Mouse (Mus musculus): ENCODE measurements around the gene H2-Q4. TPM values are rescaled to one million over a fixed set of nuclear protein-coding genes. Genes with fewer than 3 reads are reported as not detected.
A peak's percentile ranks its signal among the peaks of the same experiment; 100 is the strongest.
"Not testable (repeated sequence)": the region's sequence is repeated elsewhere in the genome, so short reads cannot be mapped to it uniquely, and the experiment has no call there.

H2-Q4 gene
- polyA plus RNA-seq, 1 experiment from 2014 or later: 2.7 TPM

DNA sequence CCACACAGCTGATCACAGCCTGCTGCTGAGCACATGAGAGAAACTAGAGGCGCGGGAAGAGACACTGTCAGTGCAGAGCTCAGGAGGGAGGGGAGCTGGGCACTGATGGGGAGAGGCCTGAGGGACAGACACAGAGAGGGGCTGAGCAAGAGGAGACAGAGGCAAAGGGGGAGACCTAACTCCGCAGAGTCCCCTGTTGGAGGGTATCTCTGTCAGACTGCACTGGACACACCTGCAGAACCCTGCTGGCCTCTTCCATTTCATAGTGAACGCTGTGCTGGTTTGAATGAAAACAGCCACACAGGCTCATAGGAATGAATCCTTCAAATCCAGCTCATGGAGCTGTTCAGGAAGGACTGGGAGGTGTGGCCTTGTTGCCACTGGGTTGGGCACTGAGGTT lies 41.9 kb downstream of the H2-Q4 start:
- H3K4me2 ChIP-seq (replicated peaks); H3K9ac ChIP-seq; H3K9me3 ChIP-seq (replicated peaks); H3K4me3 ChIP-seq (replicated peaks); ATAC-seq (ENCODE audit: insufficient number of reproducible peaks, low FRiP score, low TSS enrichment, low read depth); H3K4me1 ChIP-seq; H3K36me3 ChIP-seq; H3K27ac ChIP-seq (replicated peaks): not testable (repeated sequence)
- 85% methylated on average over 4 of the region's 4 CpGs for WGBS
- H3K27me3 ChIP-seq: peaks cover 46% of the 10 kb centered on the region

DNA sequence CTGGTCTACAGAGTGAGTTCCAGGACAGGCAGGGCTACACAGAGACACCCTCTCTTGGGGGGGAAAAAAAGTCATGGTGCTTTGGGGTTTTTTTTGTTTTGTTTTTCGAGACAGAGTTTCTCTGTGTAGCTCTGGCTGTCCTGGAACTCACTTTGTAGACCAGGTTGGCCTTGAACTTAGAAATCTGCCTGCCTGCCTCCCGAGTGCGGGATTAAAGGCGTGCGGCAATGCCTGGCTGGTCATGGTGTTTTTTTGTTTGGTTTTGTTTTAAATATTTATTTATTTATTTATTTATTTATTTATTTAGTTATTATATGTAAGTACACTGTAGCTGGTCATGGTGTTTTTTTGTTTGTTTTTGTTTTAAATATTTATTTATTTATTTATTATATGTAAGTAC lies 42.9 kb downstream of the H2-Q4 start:
- ATAC-seq (ENCODE audit: insufficient number of reproducible peaks, low FRiP score, low TSS enrichment, low read depth); H3K9ac ChIP-seq; H3K36me3 ChIP-seq; H3K4me1 ChIP-seq; H3K9me3 ChIP-seq (replicated peaks); H3K27ac ChIP-seq (replicated peaks); H3K4me2 ChIP-seq (replicated peaks); H3K4me3 ChIP-seq (replicated peaks): not testable (repeated sequence)
- WGBS: 85% methylated on average over 5 of the region's 5 CpGs
- H3K27me3 ChIP-seq: peaks cover 49% of the 10 kb centered on the region

DNA sequence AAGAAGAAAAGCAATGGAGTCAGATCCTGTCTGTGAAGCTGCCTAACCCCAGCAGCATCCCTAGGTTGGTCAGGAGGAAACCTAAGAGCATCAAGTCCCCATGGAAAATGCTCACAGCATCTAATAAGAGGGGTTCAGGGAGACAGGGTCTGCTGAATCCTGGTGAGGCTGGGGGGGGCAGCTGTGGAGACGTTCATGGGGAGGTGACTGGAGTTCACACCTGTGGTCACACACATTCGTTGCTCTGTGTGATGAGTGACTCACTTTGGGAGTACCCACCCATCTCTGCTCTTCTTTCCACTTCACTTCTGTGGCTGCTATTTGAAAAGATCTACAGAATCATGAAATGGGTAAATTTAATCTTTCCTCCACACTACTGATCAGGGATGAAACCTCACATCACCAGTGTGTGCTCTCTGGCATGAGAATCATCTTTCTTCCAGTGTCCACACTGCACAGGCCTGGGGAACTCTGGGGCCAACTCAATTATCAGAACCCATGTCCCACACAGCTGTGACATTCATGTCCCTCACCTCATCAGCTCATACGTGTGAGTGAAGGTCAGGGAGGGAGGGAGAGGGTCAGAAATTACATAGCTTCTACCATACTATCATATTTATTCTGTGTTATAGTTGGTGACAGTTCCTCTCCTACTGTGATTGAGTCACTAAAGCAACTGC lies 43.9 kb downstream of the H2-Q4 start:
- not testable (repeated sequence) for H3K4me2 ChIP-seq (replicated peaks); H3K36me3 ChIP-seq; H3K27ac ChIP-seq (replicated peaks); H3K9me3 ChIP-seq (replicated peaks); H3K9ac ChIP-seq; H3K4me1 ChIP-seq; ATAC-seq (ENCODE audit: insufficient number of reproducible peaks, low FRiP score, low TSS enrichment, low read depth); H3K4me3 ChIP-seq (replicated peaks)
- WGBS: 68% methylated on average over 3 of the region's 3 CpGs
- peaks cover 49% of the 10 kb centered on the region for H3K27me3 ChIP-seq

DNA sequence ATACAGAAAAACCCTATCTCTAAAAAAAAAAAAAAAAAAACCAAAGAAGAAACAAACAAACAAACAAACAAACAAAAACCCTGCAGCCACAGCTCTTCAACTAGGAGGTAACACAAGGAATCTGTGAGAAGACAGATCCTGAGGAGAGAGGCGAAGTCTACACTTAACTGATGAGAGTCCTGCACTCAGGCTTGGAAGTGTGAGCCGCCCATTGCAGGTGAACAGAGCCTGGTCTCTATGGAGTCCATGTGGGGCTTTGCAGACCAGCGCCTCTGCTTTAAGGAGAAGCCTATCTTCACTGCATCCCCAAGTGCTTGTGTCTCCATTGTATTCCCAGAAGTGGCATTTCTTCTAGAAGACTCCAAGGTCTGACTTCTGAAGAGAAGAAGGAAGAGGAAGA lies 44.7 kb downstream of the H2-Q4 start:
- not testable (repeated sequence) for H3K27ac ChIP-seq (replicated peaks); H3K4me3 ChIP-seq (replicated peaks); H3K9me3 ChIP-seq (replicated peaks); ATAC-seq (ENCODE audit: insufficient number of reproducible peaks, low FRiP score, low TSS enrichment, low read depth); H3K4me2 ChIP-seq (replicated peaks); H3K36me3 ChIP-seq; H3K4me1 ChIP-seq; H3K9ac ChIP-seq
- WGBS: 86% methylated on average over 3 of the region's 3 CpGs
- peaks cover 47% of the 10 kb centered on the region for H3K27me3 ChIP-seq

DNA sequence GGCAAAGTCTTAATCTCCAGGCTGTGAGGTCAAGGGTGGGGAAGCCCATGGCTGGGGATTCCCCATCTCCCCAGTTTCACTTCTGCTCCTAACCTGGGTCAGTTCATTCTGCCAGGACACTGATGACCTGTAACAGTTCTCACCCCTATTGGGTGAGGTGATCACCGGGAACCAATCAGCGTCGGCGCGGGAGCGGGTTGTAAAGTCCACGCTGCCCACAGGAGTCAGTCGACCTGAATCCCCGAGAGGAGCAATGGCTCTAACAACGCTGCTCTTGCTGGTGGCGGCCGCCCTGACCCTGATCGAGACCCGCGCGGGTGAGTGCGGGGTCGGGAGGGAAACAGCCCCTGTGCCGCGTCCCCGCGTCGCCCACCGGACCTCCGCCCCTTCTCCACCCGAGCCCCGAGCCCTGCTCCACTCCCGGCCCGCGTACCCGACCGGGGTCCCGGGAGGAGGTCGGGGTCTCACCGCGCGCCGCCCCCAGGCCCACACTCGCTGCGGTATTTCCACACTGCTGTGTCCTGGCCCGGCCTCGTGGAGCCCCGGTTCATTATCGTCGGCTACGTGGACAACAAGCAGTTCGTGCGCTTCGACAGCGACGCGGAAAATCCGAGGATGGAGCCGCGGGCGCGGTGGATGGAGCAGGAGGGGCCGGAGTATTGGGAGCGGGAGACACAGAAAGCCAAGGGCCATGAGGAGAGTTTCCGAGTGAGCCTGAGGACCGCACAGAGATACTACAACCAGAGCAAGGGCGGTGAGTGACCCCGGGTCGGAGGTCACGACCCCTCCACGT lies 45.4 kb downstream of the H2-Q4 start, which contains the start of gene H2-Q6:
Gene H2-Q6, plus strand, starts transcription at position 227 of the 793 bp plus-strand sequence.
- Histone ChIP-seq H3K4me2 (replicated peaks) (peak within 1 kb of the TSS; percentile 59), H3K4me3 (replicated peaks) (peak within 1 kb of the TSS; percentile 37), H3K27me3 (peaks cover 52% of the 10 kb centered on the region)
- not testable (repeated sequence) for H3K4me1 ChIP-seq; H3K27ac ChIP-seq (replicated peaks); H3K9me3 ChIP-seq (replicated peaks); H3K36me3 ChIP-seq; H3K9ac ChIP-seq
- 2% methylated on average over 56 of the region's 66 CpGs for WGBS
- peak; percentile 32; the same call in 1 of the 2 replicates for ATAC-seq (ENCODE audit: insufficient number of reproducible peaks, low FRiP score, low TSS enrichment, low read depth)

DNA sequence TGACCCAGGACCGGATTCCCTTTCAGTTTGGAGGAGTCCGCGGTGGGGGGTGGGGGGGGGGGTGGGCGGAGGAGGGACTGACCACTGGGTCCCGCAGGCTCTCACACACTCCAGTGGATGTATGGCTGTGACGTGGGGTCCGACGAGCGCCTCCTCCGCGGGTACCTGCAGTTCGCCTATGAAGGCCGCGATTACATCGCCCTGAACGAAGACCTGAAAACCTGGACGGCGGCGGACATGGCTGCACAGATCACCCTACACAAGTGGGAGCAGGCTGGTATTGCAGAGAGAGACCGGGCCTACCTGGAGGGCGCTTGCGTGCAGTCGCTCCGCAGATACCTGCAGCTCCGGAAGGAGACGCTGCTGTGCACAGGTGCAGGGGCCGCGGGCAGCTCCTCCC lies 46.1 kb downstream of the H2-Q4 start:
- H3K27ac ChIP-seq (replicated peaks); H3K9me3 ChIP-seq (replicated peaks); H3K9ac ChIP-seq; H3K36me3 ChIP-seq; H3K4me1 ChIP-seq: not testable (repeated sequence)
- 10% methylated on average over 25 of the region's 28 CpGs for WGBS
- Histone ChIP-seq H3K4me3 (replicated peaks) (peak overlapping the region; percentile 37), H3K27me3 (peaks cover 52% of the 10 kb centered on the region), H3K4me2 (replicated peaks) (peak overlapping the region; percentile 59)
- ATAC-seq (ENCODE audit: insufficient number of reproducible peaks, low FRiP score, low TSS enrichment, low read depth): 0 out of 2 replicates have a peak, but pooled peaks have one; percentile 27

DNA sequence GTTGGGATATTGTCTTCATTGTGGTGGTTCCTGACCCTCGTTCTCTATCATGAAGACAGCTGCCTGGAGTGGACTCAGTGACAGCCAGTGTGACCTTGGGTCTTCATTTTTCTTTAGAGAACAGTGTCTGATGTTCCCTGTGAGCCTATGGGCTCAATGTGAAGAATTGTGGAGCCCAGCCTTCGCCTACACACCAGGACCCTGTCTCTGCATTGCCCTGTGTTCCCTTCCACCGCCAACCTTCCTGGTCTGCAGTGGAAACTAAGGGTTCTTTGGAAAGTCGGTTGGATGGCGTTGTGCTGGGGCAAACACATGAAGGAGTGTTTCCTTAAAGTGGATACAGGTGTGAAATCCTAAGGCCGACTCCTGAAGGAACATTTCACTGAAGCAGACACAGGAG lies 49.5 kb downstream of the H2-Q4 start:
- ATAC-seq (ENCODE audit: insufficient number of reproducible peaks, low FRiP score, low TSS enrichment, low read depth); H3K36me3 ChIP-seq; H3K9ac ChIP-seq; H3K27ac ChIP-seq (replicated peaks); H3K4me1 ChIP-seq; H3K4me2 ChIP-seq (replicated peaks); H3K4me3 ChIP-seq (replicated peaks); H3K9me3 ChIP-seq (replicated peaks): not testable (repeated sequence)
- peaks cover 38% of the 10 kb centered on the region for H3K27me3 ChIP-seq
- 81% methylated on average over 6 of the region's 6 CpGs for WGBS

DNA sequence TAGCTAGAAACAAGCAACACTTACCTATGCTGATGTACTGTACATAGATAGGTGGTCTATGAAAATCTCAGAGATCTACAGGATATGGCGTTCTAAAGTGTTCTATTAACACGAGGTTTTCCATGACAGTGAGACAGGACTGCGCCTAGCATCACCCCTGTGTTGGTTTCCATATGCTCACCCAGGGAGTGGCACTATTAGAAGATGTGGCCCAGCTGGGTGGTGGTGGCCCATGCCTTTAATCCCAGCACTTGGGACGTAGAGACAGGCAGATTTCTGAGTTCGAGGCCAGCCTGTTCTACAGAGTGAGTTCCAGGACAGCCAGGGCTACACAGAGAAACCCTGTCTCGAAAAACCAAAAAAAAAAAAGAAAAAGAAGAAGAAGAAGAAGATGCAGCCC lies 51.3 kb downstream of the H2-Q4 start:
- not testable (repeated sequence) for ATAC-seq (ENCODE audit: insufficient number of reproducible peaks, low FRiP score, low TSS enrichment, low read depth); H3K9ac ChIP-seq; H3K4me1 ChIP-seq; H3K4me3 ChIP-seq (replicated peaks); H3K4me2 ChIP-seq (replicated peaks); H3K36me3 ChIP-seq; H3K27ac ChIP-seq (replicated peaks); H3K9me3 ChIP-seq (replicated peaks)
- H3K27me3 ChIP-seq: peaks cover 24% of the 10 kb centered on the region
- WGBS: 84% methylated on average over 6 of the region's 6 CpGs

DNA sequence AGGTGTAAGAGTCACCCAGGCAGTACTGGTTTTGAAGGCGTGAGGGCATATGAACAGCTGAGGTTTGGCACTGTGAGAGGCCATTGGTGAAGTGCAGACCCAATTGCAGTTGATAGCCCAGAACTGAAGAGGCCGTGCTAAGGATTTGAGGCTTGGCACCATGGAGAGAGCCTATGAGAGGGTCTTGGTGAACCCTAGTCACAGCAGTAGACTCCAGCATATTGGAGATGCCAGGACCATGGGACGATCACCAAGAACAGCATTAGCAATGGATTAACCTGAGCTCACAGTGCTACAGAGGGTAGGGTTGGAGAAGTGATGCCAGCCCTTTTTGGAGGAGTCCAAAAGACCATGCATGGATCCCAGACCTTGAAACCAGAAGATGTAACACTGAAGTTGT lies 52.8 kb downstream of the H2-Q4 start:
- not testable (repeated sequence) for H3K9me3 ChIP-seq (replicated peaks); ATAC-seq (ENCODE audit: insufficient number of reproducible peaks, low FRiP score, low TSS enrichment, low read depth)
- WGBS: 86% methylated on average over 3 of the region's 3 CpGs

DNA sequence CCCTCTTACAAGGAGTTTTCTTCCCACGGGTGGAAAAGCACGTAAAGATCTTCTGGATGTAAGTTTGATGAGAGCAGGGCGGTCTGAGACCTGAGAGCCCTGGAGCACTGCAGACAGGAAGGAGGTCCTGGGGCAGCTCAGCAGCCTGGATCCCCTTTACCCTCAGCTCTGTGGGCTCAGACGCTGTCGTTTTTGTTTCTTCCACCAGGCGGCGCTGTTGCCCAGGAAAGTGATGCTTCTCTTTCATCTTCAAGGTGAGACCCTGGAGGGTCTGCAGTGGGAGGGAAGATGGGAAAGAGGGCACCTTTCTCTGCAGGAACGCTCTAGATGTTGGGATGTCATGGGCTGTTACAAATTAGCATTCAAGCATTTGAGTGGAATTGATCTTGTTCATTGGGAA lies 55.4 kb downstream of the H2-Q4 start:
- peaks cover 21% of the 10 kb centered on the region for H3K27me3 ChIP-seq
- H3K9me3 ChIP-seq (replicated peaks): not testable (repeated sequence)

More for the DNA sequence above, 52.8 kb downstream of the H2-Q4 start:
- not testable (repeated sequence) for H3K9ac ChIP-seq; H3K4me3 ChIP-seq (replicated peaks); H3K36me3 ChIP-seq; H3K4me2 ChIP-seq (replicated peaks); H3K27ac ChIP-seq (replicated peaks); H3K4me1 ChIP-seq
- peaks cover 18% of the 10 kb centered on the region for H3K27me3 ChIP-seq

More for the DNA sequence above, 55.4 kb downstream of the H2-Q4 start:
- not testable (repeated sequence) for H3K9ac ChIP-seq; H3K4me1 ChIP-seq; H3K36me3 ChIP-seq; ATAC-seq (ENCODE audit: insufficient number of reproducible peaks, low FRiP score, low TSS enrichment, low read depth); H3K4me3 ChIP-seq (replicated peaks); H3K27ac ChIP-seq (replicated peaks); H3K4me2 ChIP-seq (replicated peaks)
- 8% methylated on average over 8 of the region's 8 CpGs for WGBS

Data from embryonic facial prominence, embryonic 15.5 days (tissue).